Mouse (Mus musculus) layer of hippocampus, postnatal 14 days (tissue): ENCODE measurements around the gene Camkv. TPM values are rescaled to one million over a fixed set of nuclear protein-coding genes. Genes with fewer than 3 reads are reported as not detected.

Source experiments
- DNase-seq, 2 experiments: peaks; one replicate each; pipeline ENCODE4 v3.0.0; 2021 to 2022; ENCODE audit warnings: low spot score in 2 of 2, mixed read lengths in 1 of 2
- total RNA-seq, 2 experiments: library from RNA; stranded (reverse); gene quantifications; 2 replicates each; pipeline ENCODE4 v1.2.3; 2021

Camkv gene
- total RNA-seq, 2 experiments from 2014 or later: 497 to 516 TPM

- DNase-seq: no peak
Measured at GRCm38 (mm10) chr9:107919441-107919840, 16.0 kb upstream of the Camkv start.

DNA sequence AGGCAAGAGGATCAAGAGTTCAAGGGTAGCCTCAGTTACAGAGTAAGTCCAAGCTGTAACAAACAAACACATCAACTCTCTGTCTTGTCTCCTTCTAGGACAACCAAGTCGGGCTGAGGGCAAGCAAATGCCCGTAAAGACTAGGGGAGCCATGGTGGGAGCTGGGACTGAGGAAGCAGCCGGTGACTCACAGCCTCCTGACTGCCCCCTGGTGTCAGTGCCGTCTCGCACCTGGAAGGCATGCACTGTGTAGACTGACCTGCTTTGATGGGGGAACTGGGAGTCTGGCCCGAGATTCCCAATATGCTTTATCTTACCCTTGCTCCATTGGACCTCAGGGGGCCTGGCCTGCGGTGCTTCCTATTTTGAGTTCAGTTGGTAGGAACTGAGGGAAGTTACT, 12.5 kb upstream of the Camkv start:
- no peak for DNase-seq

DNA sequence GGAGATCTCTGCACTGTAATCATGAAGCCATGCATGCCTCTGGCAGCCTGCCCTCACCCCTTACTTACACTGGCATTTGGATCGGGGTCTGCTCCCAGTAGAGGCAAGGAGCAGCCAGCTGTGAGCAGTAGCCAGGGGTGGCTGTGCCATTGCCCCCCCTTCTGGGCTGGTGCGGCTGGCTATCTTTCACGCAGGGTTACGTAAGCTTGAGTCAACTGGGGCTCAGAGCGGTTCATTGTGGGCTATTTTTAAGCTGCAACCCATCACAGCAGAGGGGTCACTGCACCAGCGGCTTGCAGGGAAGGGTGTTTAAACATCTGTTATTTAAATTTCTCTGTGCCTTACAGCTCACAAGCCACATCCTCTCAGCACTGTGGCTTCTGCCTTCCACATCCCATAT, 11.5 kb upstream of the Camkv start:
- no peak for DNase-seq

DNA sequence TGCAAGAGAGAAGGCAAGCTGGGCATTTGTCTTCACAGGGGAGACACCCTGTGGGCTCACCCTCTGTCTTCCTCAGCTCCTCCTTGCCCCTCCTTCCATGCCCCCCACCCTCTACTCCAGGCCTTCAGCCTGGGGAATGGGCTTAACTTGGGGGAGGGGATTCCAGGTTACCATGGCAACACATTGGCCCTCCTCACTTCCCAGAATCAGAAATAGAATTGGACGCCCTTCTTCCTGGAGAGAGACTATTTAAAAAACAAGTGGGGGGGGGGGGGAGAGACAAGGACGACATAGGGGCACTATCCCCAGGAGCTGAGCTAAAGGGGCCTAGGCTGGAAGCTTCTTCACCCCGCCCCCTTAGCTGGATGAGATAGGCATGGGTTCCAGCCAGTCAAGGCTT, 10.2 kb upstream of the Camkv start:
- no peak for DNase-seq

- no peak for DNase-seq
Measured at GRCm38 (mm10) chr9:107926920-107927420, 8.5 kb upstream of the Camkv start.

- DNase-seq: peak in 1 of 2 experiments; percentile 69
Measured at GRCm38 (mm10) chr9:107927749-107928148, 7.7 kb upstream of the Camkv start.

DNA sequence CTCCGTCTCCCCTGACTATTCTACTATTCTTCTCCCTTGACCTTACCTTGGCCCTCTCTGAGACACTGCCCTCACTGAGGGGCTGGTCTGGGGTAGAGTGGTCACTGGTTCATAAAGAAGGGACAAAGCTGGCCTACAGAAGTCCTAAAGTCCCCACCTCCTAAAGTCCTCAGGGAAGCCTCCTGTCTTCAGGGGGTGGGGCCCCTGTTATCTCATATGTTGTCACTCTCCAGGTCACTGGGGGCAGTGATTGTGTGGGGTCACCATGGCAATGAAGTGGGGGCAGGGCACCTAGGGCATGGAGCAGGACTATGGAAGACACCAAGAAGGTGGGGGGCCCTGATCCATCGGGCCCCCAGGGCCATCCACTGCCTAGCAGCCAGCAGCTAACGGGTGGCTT, 7.3 kb upstream of the Camkv start, which contains the start of gene Actl11:
Actl11 (plus strand) TSS at position 301 of the 400 bp plus-strand sequence.
- no peak for DNase-seq

DNA sequence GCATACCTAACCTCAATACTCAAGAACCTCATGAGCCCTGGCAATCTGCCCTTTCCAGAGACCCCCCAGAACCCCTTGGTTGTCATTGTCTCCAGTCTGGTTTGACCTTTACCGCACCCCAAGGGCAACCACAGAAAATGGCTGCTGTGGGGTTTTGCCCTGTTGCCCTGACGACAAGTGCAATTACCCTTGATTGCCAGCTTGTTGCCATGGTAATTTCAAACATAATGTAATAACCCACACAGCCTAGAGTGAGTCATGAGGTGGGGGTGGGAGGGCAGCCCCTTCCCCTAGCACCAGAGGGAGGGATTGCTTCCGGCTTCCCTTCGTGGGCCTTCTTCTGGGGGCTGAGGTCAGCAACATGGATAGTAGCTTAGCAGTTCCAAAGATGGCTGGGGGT, 3.3 kb upstream of the Camkv start:
- no peak for DNase-seq

GRCm38 (mm10) chr9:107934146-107934545, 1.3 kb upstream of the Camkv start:
- peak in 1 of 2 experiments; percentile 40 for DNase-seq

GRCm38 (mm10) chr9:107935790-107936214, 328 bp downstream of the Camkv start:
- DNase-seq: peak; percentile 51 to 63

- peak; percentile 53 to 67 for DNase-seq
Measured at GRCm38 (mm10) chr9:107936215-107936822, 845 bp downstream of the Camkv start.

DNA sequence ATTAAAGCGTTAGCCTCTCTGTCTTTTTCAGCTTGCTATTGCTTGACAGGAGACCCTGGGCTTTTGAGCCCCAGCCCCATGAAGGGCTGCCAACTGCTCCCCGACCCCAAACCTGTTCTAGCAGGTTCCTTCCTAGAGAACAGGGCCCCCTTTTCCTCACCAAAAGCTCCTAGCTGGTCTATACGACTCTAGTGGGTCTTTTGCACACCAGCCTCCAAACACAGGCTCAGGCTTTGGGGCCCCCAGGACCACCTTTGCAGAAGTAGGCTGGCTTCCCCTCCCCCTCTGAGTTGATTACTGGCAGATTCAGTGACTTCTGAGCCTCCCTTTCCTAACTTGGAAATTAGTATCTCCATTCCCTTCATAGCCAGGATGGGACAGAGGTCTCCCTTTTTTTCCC, 1.4 kb downstream of the Camkv start:
- no peak for DNase-seq

DNA sequence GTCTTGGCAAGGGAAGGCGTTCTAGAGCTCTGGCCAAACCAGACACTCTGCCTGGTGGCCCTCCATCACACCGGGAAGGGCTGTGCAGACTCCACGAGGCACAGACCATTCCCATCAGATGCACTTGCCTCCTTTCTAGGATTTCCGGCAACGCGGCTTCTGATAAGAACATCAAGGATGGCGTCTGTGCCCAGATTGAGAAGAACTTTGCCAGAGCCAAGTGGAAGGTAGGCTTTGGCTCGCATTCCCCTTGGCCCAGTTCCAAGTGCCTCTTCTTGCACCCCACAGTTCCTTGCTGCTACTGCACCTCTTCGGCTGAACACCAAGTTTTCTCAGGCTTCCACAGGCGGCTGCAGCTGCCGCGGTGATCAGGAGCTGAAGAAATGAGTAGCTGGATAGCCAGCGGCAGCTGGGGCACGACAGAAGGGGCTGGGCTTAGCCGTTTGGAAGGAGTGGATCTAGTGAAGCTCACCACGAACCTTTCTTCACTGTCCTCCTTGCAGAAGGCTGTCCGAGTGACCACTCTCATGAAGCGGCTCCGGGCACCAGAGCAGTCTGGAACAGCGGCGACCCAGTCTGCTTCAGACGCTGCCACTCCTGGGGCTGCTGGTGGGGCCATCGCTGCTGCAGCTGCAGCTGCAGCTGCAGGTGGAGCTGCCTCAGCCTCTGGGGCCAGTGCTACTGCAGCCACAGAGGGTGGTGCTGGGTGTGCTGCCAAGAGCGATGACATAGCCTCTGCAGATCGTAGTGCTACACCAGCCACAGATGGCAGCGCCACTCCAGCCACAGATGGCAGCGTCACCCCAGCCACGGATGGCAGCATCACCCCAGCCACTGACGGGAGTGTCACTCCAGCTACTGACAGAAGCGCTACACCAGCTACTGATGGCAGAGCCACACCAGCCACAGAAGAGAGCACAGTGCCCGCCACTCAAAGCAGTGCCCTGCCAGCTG, 12.0 kb downstream of the Camkv start:
- DNase-seq: no peak

DNA sequence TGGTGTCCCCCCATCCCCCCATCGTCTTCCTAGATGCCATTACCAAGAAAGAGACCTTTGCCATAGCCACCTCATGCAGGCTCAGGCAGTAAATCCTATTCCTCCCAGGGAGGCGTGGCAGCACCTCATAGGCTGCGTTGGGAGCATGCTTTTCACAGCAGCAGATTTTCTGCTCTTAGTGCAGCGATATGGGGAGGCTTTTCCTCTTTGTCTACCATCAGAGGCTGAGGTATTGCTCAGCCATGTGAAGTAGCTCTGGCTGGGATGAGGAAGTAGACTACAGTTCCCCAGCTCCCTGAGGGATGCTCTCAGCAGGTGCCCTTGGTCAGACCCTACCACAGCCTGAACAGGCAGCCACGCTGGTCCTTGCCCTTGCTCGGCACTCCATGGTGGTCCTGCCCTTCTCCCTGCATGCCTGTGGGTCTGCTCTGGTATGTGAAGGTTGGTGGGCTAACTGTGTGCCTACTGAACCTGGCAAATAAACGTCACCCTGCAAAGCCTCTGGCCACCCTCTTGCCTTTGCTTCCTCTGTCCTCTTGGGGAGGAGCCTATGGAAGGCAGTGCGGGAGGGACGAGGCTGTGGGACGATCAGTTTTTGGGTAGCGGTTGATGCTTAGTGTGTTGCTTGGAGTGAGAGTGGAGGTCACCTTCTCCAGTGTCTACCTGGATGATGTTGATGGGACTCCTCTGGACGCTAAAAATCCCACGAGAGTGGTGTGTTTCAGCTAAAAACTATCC, 13.9 kb downstream of the Camkv start:
- no peak for DNase-seq

- DNase-seq: no peak
Measured at GRCm38 (mm10) chr9:107949922-107950235, 14.4 kb downstream of the Camkv start, which contains the start of gene Traip. Gene Traip, plus strand, starts transcription at chr9:107950136.

- DNase-seq: peak; percentile 86 to 94
Measured at GRCm38 (mm10) chr9:107950460-107951355, 15.2 kb downstream of the Camkv start.

- no peak for DNase-seq
Measured at GRCm38 (mm10) chr9:107955613-107956289, 20.3 kb downstream of the Camkv start.

DNA sequence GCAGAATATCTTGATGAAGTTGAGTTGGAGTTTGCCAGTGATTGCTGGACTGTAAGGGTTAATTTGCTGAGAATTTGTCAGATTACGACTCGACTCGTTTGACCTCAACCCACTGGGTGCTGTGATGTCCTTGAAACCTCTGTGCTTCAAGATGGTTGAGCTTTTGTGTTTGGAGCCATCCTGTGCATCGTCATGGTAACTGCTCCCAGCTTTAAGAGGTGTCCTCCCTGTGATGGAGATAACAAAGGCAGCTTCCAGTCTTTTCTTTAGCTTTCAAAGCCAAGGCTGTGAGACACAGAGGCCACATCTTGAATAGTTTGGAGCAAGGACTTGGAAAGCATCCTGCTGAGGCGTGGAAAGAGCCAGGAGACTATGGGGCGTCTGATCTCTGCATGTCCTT, 21.7 kb downstream of the Camkv start:
- DNase-seq: no peak

DNA sequence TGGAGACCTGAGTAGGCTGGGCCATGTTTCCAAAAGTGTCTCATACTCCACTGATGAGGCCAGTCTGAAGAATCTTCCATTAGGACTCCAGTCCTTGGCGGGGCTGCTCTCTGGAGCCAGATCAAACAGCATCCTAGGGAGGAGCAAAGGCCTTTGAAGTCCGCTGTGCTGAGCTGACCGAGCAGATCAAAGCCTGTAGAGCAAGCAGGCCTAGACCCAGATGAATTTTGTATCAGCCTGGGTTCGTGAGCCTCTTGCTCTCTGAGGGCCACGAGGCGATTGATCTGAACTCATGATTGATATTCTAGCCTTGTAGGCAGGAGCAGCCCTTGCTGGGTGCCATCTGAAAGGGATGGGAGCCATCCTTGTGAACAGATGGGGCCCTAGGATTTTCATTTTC, 24.4 kb downstream of the Camkv start:
- no peak for DNase-seq

GRCm38 (mm10) chr9:107960928-107961327, 25.5 kb downstream of the Camkv start:
- no peak for DNase-seq
